Mouse (Mus musculus): ENCODE results near the gene D17Wsu92e. TPM values are rescaled to one million over a fixed set of nuclear protein-coding genes. Genes with fewer than 3 reads are reported as not detected.

Gene D17Wsu92e
- polyA plus RNA-seq, 1 experiment from 2014 or later: 18.3 TPM

- Histone ChIP-seq H3K4me3 (no peak overlapping the region), H3K36me3 (peaks cover 40% of the 10 kb centered on the region), H3K9me3 (no peaks in the 10 kb centered on the region), H3K9ac (no peak overlapping the region), H3K27ac (no peak overlapping the region), H3K27me3 (no peaks in the 10 kb centered on the region), H3K4me1 (no peaks in the 10 kb centered on the region), H3K4me2 (no peak overlapping the region)
- no peak for ATAC-seq (ENCODE audit: insufficient number of reproducible peaks, insufficient read depth, low FRiP score, low TSS enrichment, low read depth)
- 79% methylated on average over 3 of the region's 3 CpGs for WGBS
Observed at GRCm38 (mm10) chr17:27779755-27780154, 40.7 kb downstream of the D17Wsu92e start.

- Histone ChIP-seq H3K4me1 (peaks cover under 1% of the 10 kb centered on the region; the same call in 1 of the 2 replicates), H3K9me3 (no peaks in the 10 kb centered on the region), H3K27ac (no peak overlapping the region), H3K9ac (no peak overlapping the region), H3K36me3 (peaks cover 37% of the 10 kb centered on the region), H3K4me3 (no peak overlapping the region), H3K4me2 (no peak overlapping the region), H3K27me3 (no peaks in the 10 kb centered on the region)
- ATAC-seq (ENCODE audit: insufficient number of reproducible peaks, insufficient read depth, low FRiP score, low TSS enrichment, low read depth): no peak
- 92% methylated on average over 9 of the region's 9 CpGs for WGBS
Observed at GRCm38 (mm10) chr17:27778671-27779355, 41.6 kb downstream of the D17Wsu92e start.

- H3K4me3 ChIP-seq: no peak overlapping the region
- ATAC-seq (ENCODE audit: insufficient number of reproducible peaks, insufficient read depth, low FRiP score, low TSS enrichment, low read depth): no peak
- H3K27me3 ChIP-seq: no peaks in the 10 kb centered on the region
- no peak overlapping the region for H3K27ac ChIP-seq
- WGBS: 82% methylated on average over 6 of the region's 6 CpGs
- H3K9ac ChIP-seq: no peak overlapping the region
- no peak overlapping the region for H3K4me2 ChIP-seq
- peaks cover 33% of the 10 kb centered on the region for H3K36me3 ChIP-seq
- peaks cover 10% of the 10 kb centered on the region for H3K4me1 ChIP-seq
- H3K9me3 ChIP-seq: no peaks in the 10 kb centered on the region
Observed at GRCm38 (mm10) chr17:27777823-27778222, 42.6 kb downstream of the D17Wsu92e start.

GRCm38 (mm10) chr17:27774198-27774597 is 46.2 kb downstream of the D17Wsu92e start:
- Histone ChIP-seq H3K36me3 (peaks cover 29% of the 10 kb centered on the region; the same call in 1 of the 2 replicates), H3K9ac (no peak overlapping the region), H3K4me1 (peaks cover 14% of the 10 kb centered on the region), H3K4me3 (no peak overlapping the region), H3K27ac (no peak overlapping the region), H3K27me3 (no peaks in the 10 kb centered on the region), H3K4me2 (no peak overlapping the region), H3K9me3 (no peaks in the 10 kb centered on the region)
- ATAC-seq (ENCODE audit: insufficient number of reproducible peaks, insufficient read depth, low FRiP score, low TSS enrichment, low read depth): no peak
- 89% methylated on average over 3 of the region's 3 CpGs for WGBS

- no peaks in the 10 kb centered on the region for H3K27me3 ChIP-seq
- H3K27ac ChIP-seq: no peak overlapping the region
- no peak for ATAC-seq (ENCODE audit: insufficient number of reproducible peaks, insufficient read depth, low FRiP score, low TSS enrichment, low read depth)
Observed at GRCm38 (mm10) chr17:27771616-27772015, 48.8 kb downstream of the D17Wsu92e start.

GRCm38 (mm10) chr17:27768817-27769542 is 51.5 kb downstream of the D17Wsu92e start:
- Histone ChIP-seq H3K27ac (no peak overlapping the region), H3K27me3 (no peaks in the 10 kb centered on the region)
- no peak for ATAC-seq (ENCODE audit: insufficient number of reproducible peaks, insufficient read depth, low FRiP score, low TSS enrichment, low read depth)

More at GRCm38 (mm10) chr17:27771616-27772015, 48.8 kb downstream of the D17Wsu92e start:
- no peak overlapping the region for H3K4me2 ChIP-seq
- no peak overlapping the region for H3K9ac ChIP-seq
- peaks cover 44% of the 10 kb centered on the region for H3K36me3 ChIP-seq
- no peak overlapping the region for H3K4me3 ChIP-seq
- no peaks in the 10 kb centered on the region for H3K9me3 ChIP-seq
- WGBS: 79% methylated on average over 6 of the region's 6 CpGs
- H3K4me1 ChIP-seq: peaks cover 14% of the 10 kb centered on the region

GRCm38 (mm10) chr17:27767543-27767942 is 52.9 kb downstream of the D17Wsu92e start:
- Histone ChIP-seq H3K9me3 (peaks cover 6% of the 10 kb centered on the region; the same call in 1 of the 2 replicates), H3K4me3 (no peak overlapping the region), H3K4me2 (no peak overlapping the region), H3K27ac (no peak overlapping the region), H3K4me1 (peaks cover 4% of the 10 kb centered on the region; the same call in 1 of the 2 replicates), H3K9ac (no peak overlapping the region), H3K27me3 (no peaks in the 10 kb centered on the region), H3K36me3 (peaks cover 70% of the 10 kb centered on the region)
- 67% methylated on average over 12 of the region's 12 CpGs for whole genome bisulfite sequencing
- ATAC-seq (ENCODE audit: insufficient number of reproducible peaks, insufficient read depth, low FRiP score, low TSS enrichment, low read depth): no peak

More at GRCm38 (mm10) chr17:27768817-27769542, 51.5 kb downstream of the D17Wsu92e start:
- H3K4me1 ChIP-seq: peaks cover 14% of the 10 kb centered on the region
- H3K9ac ChIP-seq: no peak overlapping the region
- WGBS: 69% methylated on average over 8 of the region's 8 CpGs
- H3K4me3 ChIP-seq: no peak overlapping the region
- H3K36me3 ChIP-seq: peaks cover 59% of the 10 kb centered on the region
- no peak overlapping the region for H3K4me2 ChIP-seq
- H3K9me3 ChIP-seq: peaks cover 6% of the 10 kb centered on the region; the same call in 1 of the 2 replicates

GRCm38 (mm10) chr17:27767120-27767519 is 53.3 kb downstream of the D17Wsu92e start:
- no peak overlapping the region for H3K4me2 ChIP-seq
- H3K4me1 ChIP-seq: peaks cover 4% of the 10 kb centered on the region; the same call in 1 of the 2 replicates
- WGBS: 82% methylated on average over 5 of the region's 5 CpGs
- no peak overlapping the region for H3K9ac ChIP-seq
- H3K9me3 ChIP-seq: peaks cover 6% of the 10 kb centered on the region; the same call in 1 of the 2 replicates
- H3K27me3 ChIP-seq: no peaks in the 10 kb centered on the region
- no peak overlapping the region for H3K27ac ChIP-seq
- H3K4me3 ChIP-seq: no peak overlapping the region
- peaks cover 70% of the 10 kb centered on the region for H3K36me3 ChIP-seq
- ATAC-seq (ENCODE audit: insufficient number of reproducible peaks, insufficient read depth, low FRiP score, low TSS enrichment, low read depth): no peak

- Histone ChIP-seq H3K27ac (no peak overlapping the region), H3K4me2 (no peak overlapping the region), H3K9me3 (peaks cover 6% of the 10 kb centered on the region; the same call in 1 of the 2 replicates), H3K4me1 (no peaks in the 10 kb centered on the region), H3K36me3 (peaks cover 70% of the 10 kb centered on the region), H3K4me3 (no peak overlapping the region), H3K27me3 (no peaks in the 10 kb centered on the region), H3K9ac (no peak overlapping the region)
- no peak for ATAC-seq (ENCODE audit: insufficient number of reproducible peaks, insufficient read depth, low FRiP score, low TSS enrichment, low read depth)
- 98% methylated on average over 6 of the region's 6 CpGs for WGBS
Observed at GRCm38 (mm10) chr17:27765066-27765465, 55.4 kb downstream of the D17Wsu92e start.

- Histone ChIP-seq H3K36me3 (peaks cover 73% of the 10 kb centered on the region), H3K4me2 (no peak overlapping the region), H3K9me3 (peaks cover 6% of the 10 kb centered on the region; the same call in 1 of the 2 replicates), H3K27ac (no peak overlapping the region), H3K4me1 (no peaks in the 10 kb centered on the region), H3K9ac (no peak overlapping the region), H3K27me3 (no peaks in the 10 kb centered on the region), H3K4me3 (no peak overlapping the region)
- WGBS: 95% methylated on average over 2 of the region's 2 CpGs
- no peak for ATAC-seq (ENCODE audit: insufficient number of reproducible peaks, insufficient read depth, low FRiP score, low TSS enrichment, low read depth)
Observed at GRCm38 (mm10) chr17:27764453-27764852, 56.0 kb downstream of the D17Wsu92e start.

- Histone ChIP-seq H3K27me3 (no peaks in the 10 kb centered on the region), H3K4me3 (no peak overlapping the region), H3K9me3 (peaks cover 6% of the 10 kb centered on the region; the same call in 1 of the 2 replicates), H3K4me2 (no peak overlapping the region), H3K4me1 (no peaks in the 10 kb centered on the region), H3K9ac (no peak overlapping the region), H3K36me3 (peaks cover 60% of the 10 kb centered on the region), H3K27ac (no peak overlapping the region)
- 91% methylated on average over 11 of the region's 11 CpGs for WGBS
- ATAC-seq (ENCODE audit: insufficient number of reproducible peaks, insufficient read depth, low FRiP score, low TSS enrichment, low read depth): no peak
Observed at GRCm38 (mm10) chr17:27762884-27763283, 57.6 kb downstream of the D17Wsu92e start.

Measured in embryonic facial prominence, embryonic 13.5 days (tissue).